Mouse (Mus musculus): ENCODE measurements around the gene Golga4. TPM values are rescaled to one million over a fixed set of nuclear protein-coding genes. Genes with fewer than 3 reads are reported as not detected.

Golga4 gene
- polyA plus RNA-seq (2015; fragmentation: Nextera tagmentation; extraction: Ambion mirVana): 39.2 and 43.5 TPM in 2 replicates

GRCm38 (mm10) chr9:118506020-118506403, at the start of gene Golga4:
Golga4 (plus strand) TSS chr9:118506267.
- Histone ChIP-seq H3K4me2 (peak within 1 kb of the TSS; percentile 91), H3K27me3 (no peaks in the 10 kb centered on the region), H3K9ac (peak within 1 kb of the TSS; percentile 94), H3K4me3 (peak within 1 kb of the TSS; percentile 97), H3K27ac (0 out of 2 replicates have a peak within 1 kb of the TSS, but pooled peaks have one; percentile 37), H3K36me3 (no peaks in the 10 kb centered on the region), H3K4me1 (peaks cover 17% of the 10 kb centered on the region), H3K9me3 (no peaks in the 10 kb centered on the region)
- WGBS: under 1% methylated on average over 43 of the region's 43 CpGs
- peak; percentile 80 for ATAC-seq (ENCODE audit: borderline replicate concordance, extremely low read depth, low FRiP score, low TSS enrichment)

- H3K4me1 ChIP-seq: 0 out of 2 replicates have a peak, but pooled peaks cover 10% of the 10 kb centered on the region
Observed at GRCm38 (mm10) chr9:118456405-118456804, 49.7 kb upstream of the Golga4 start.

GRCm38 (mm10) chr9:118458039-118458438, 48.0 kb upstream of the Golga4 start:
- H3K4me3 ChIP-seq: no peak overlapping the region
- no peak for ATAC-seq (ENCODE audit: borderline replicate concordance, extremely low read depth, low FRiP score, low TSS enrichment)
- 10% methylated on average over 5 of the region's 5 CpGs for WGBS

More at GRCm38 (mm10) chr9:118456405-118456804, 49.7 kb upstream of the Golga4 start:
- H3K27ac ChIP-seq: no peak overlapping the region
- no peaks in the 10 kb centered on the region for H3K9me3 ChIP-seq
- H3K9ac ChIP-seq: no peak overlapping the region
- 28% methylated on average over 6 of the region's 6 CpGs for WGBS
- H3K4me3 ChIP-seq: no peak overlapping the region
- H3K36me3 ChIP-seq: no peaks in the 10 kb centered on the region
- no peak overlapping the region for H3K4me2 ChIP-seq
- peaks cover 4% of the 10 kb centered on the region; the same call in 1 of the 2 replicates for H3K27me3 ChIP-seq
- ATAC-seq (ENCODE audit: borderline replicate concordance, extremely low read depth, low FRiP score, low TSS enrichment): no peak

GRCm38 (mm10) chr9:118464031-118464430, 42.0 kb upstream of the Golga4 start:
- Histone ChIP-seq H3K36me3 (no peaks in the 10 kb centered on the region), H3K27me3 (peaks cover 28% of the 10 kb centered on the region), H3K27ac (no peak overlapping the region), H3K9me3 (no peaks in the 10 kb centered on the region), H3K4me1 (no peaks in the 10 kb centered on the region), H3K4me2 (no peak overlapping the region), H3K9ac (no peak overlapping the region), H3K4me3 (no peak overlapping the region)
- ATAC-seq (ENCODE audit: borderline replicate concordance, extremely low read depth, low FRiP score, low TSS enrichment): no peak
- WGBS: 39% methylated on average over 1 of the region's 1 CpGs

More at GRCm38 (mm10) chr9:118458039-118458438, 48.0 kb upstream of the Golga4 start:
- no peak overlapping the region for H3K27ac ChIP-seq
- H3K4me2 ChIP-seq: no peak overlapping the region
- 0 out of 2 replicates have a peak, but pooled peaks cover 10% of the 10 kb centered on the region for H3K4me1 ChIP-seq
- H3K9me3 ChIP-seq: no peaks in the 10 kb centered on the region
- no peak overlapping the region for H3K9ac ChIP-seq
- no peaks in the 10 kb centered on the region for H3K36me3 ChIP-seq
- peaks cover 5% of the 10 kb centered on the region; the same call in 1 of the 2 replicates for H3K27me3 ChIP-seq

- Histone ChIP-seq H3K4me1 (no peaks in the 10 kb centered on the region), H3K4me3 (no peak overlapping the region), H3K9ac (no peak overlapping the region), H3K4me2 (no peak overlapping the region), H3K27ac (no peak overlapping the region), H3K36me3 (no peaks in the 10 kb centered on the region), H3K27me3 (peaks cover 63% of the 10 kb centered on the region), H3K9me3 (no peaks in the 10 kb centered on the region)
- WGBS: 6% methylated on average over 14 of the region's 14 CpGs
- ATAC-seq (ENCODE audit: borderline replicate concordance, extremely low read depth, low FRiP score, low TSS enrichment): no peak
Observed at GRCm38 (mm10) chr9:118468301-118468700, 37.8 kb upstream of the Golga4 start.

- no peaks in the 10 kb centered on the region for H3K4me1 ChIP-seq
- no peak overlapping the region for H3K27ac ChIP-seq
- H3K9ac ChIP-seq: no peak overlapping the region
- no peaks in the 10 kb centered on the region for H3K9me3 ChIP-seq
- 13% methylated on average over 16 of the region's 16 CpGs for WGBS
- peaks cover 64% of the 10 kb centered on the region for H3K27me3 ChIP-seq
- no peak overlapping the region for H3K4me2 ChIP-seq
- ATAC-seq (ENCODE audit: borderline replicate concordance, extremely low read depth, low FRiP score, low TSS enrichment): no peak
- H3K36me3 ChIP-seq: no peaks in the 10 kb centered on the region
- no peak overlapping the region for H3K4me3 ChIP-seq
Observed at GRCm38 (mm10) chr9:118469272-118469671, 36.8 kb upstream of the Golga4 start.

GRCm38 (mm10) chr9:118471296-118471695, 34.8 kb upstream of the Golga4 start:
- ATAC-seq (ENCODE audit: borderline replicate concordance, extremely low read depth, low FRiP score, low TSS enrichment): no peak
- peaks cover 85% of the 10 kb centered on the region for H3K27me3 ChIP-seq
- WGBS: 26% methylated on average over 3 of the region's 3 CpGs
- H3K9ac ChIP-seq: no peak overlapping the region
- no peak overlapping the region for H3K27ac ChIP-seq
- no peaks in the 10 kb centered on the region for H3K9me3 ChIP-seq
- no peaks in the 10 kb centered on the region for H3K4me1 ChIP-seq
- no peaks in the 10 kb centered on the region for H3K36me3 ChIP-seq
- no peak overlapping the region for H3K4me3 ChIP-seq
- H3K4me2 ChIP-seq: no peak overlapping the region

- no peak overlapping the region for H3K27ac ChIP-seq
- no peaks in the 10 kb centered on the region for H3K9me3 ChIP-seq
- no peak for ATAC-seq (ENCODE audit: borderline replicate concordance, extremely low read depth, low FRiP score, low TSS enrichment)
- H3K4me2 ChIP-seq: peak overlapping the region; percentile 82
- H3K4me3 ChIP-seq: peak overlapping the region; percentile 43; the same call in 1 of the 2 replicates
- 3% methylated on average over 22 of the region's 22 CpGs for WGBS
- no peaks in the 10 kb centered on the region for H3K36me3 ChIP-seq
- peaks cover 87% of the 10 kb centered on the region for H3K27me3 ChIP-seq
- no peak overlapping the region for H3K9ac ChIP-seq
- H3K4me1 ChIP-seq: peaks cover 22% of the 10 kb centered on the region
Observed at GRCm38 (mm10) chr9:118476211-118476765, 29.8 kb upstream of the Golga4 start.

GRCm38 (mm10) chr9:118476766-118477271, 29.2 kb upstream of the Golga4 start:
- Histone ChIP-seq H3K27me3 (peaks cover 88% of the 10 kb centered on the region), H3K9me3 (no peaks in the 10 kb centered on the region), H3K27ac (no peak overlapping the region), H3K4me1 (peaks cover 22% of the 10 kb centered on the region), H3K9ac (no peak overlapping the region), H3K4me2 (peak overlapping the region; percentile 82), H3K36me3 (no peaks in the 10 kb centered on the region), H3K4me3 (peak overlapping the region; percentile 43)
- under 1% methylated on average over 33 of the region's 33 CpGs for WGBS
- no peak for ATAC-seq (ENCODE audit: borderline replicate concordance, extremely low read depth, low FRiP score, low TSS enrichment)

- peak overlapping the region; percentile 43 for H3K4me3 ChIP-seq
- no peak for ATAC-seq (ENCODE audit: borderline replicate concordance, extremely low read depth, low FRiP score, low TSS enrichment)
- H3K9me3 ChIP-seq: no peaks in the 10 kb centered on the region
- whole genome bisulfite sequencing: under 1% methylated on average over 31 of the region's 31 CpGs
- no peak overlapping the region for H3K27ac ChIP-seq
- peaks cover 22% of the 10 kb centered on the region for H3K4me1 ChIP-seq
- peaks cover 91% of the 10 kb centered on the region for H3K27me3 ChIP-seq
- no peaks in the 10 kb centered on the region for H3K36me3 ChIP-seq
- no peak overlapping the region for H3K9ac ChIP-seq
- H3K4me2 ChIP-seq: peak overlapping the region; percentile 82
Observed at GRCm38 (mm10) chr9:118477281-118477931, 28.7 kb upstream of the Golga4 start.

GRCm38 (mm10) chr9:118477961-118478360, 28.1 kb upstream of the Golga4 start, which contains the start of gene Eomes:
Eomes (plus strand) TSS chr9:118478212.
- no peaks in the 10 kb centered on the region for H3K36me3 ChIP-seq
- no peak within 1 kb of the TSS for H3K27ac ChIP-seq
- no peaks in the 10 kb centered on the region for H3K9me3 ChIP-seq
- ATAC-seq (ENCODE audit: borderline replicate concordance, extremely low read depth, low FRiP score, low TSS enrichment): no peak
- H3K27me3 ChIP-seq: peaks cover 90% of the 10 kb centered on the region
- WGBS: 1% methylated on average over 9 of the region's 9 CpGs
- no peak within 1 kb of the TSS; the same call in 1 of the 2 replicates for H3K9ac ChIP-seq
- H3K4me3 ChIP-seq: peak within 1 kb of the TSS; percentile 43
- peaks cover 22% of the 10 kb centered on the region for H3K4me1 ChIP-seq
- H3K4me2 ChIP-seq: peak within 1 kb of the TSS; percentile 82

GRCm38 (mm10) chr9:118478458-118478838, 27.6 kb upstream of the Golga4 start:
- Histone ChIP-seq H3K9me3 (no peaks in the 10 kb centered on the region), H3K4me3 (peak overlapping the region; percentile 43), H3K4me1 (peaks cover 22% of the 10 kb centered on the region), H3K36me3 (no peaks in the 10 kb centered on the region), H3K27ac (no peak overlapping the region), H3K9ac (no peak overlapping the region), H3K27me3 (peaks cover 92% of the 10 kb centered on the region), H3K4me2 (peak overlapping the region; percentile 82)
- ATAC-seq (ENCODE audit: borderline replicate concordance, extremely low read depth, low FRiP score, low TSS enrichment): peak; percentile 28; the same call in 1 of the 2 replicates
- under 1% methylated on average over 27 of the region's 29 CpGs for WGBS

Measured in lung, embryonic 15.5 days (tissue).